Comparison of ENCODE assay signal across 14 mouse cellular contexts in the genomic region with DNA sequence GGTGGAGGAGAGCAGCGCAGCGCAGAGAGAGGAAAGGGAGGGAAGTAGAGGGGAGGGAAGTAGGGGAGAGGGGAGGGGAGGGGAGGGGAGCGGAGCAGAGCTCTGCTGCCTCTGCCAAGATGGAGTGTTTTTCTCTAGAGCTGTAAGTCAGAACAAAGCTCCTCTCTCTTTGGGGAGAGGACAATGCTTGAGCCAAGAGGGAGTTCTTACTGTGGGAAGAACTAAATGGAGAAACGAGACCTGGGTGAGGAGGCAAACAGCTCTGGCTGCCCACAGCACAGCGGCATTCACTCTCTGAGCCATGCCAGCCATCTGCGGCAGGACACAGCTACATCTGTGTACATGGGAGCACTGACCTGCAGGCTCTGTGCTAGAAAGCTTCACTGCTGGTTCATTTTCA. TPM values are rescaled to one million over a fixed set of nuclear protein-coding genes. Genes with fewer than 3 reads are reported as not detected.
DNase-seq lines count a peak whose midpoint lies in the region; ATAC-seq and TF ChIP-seq lines count a peak whose summit lies in the region.
"Had no signal": no experiment of that assay in that cellular context is flagged by ENCODE, and none has a peak within 500 bp of the region (broad histone marks: within the 10 kb centered on the region; RNA-seq: fewer than 3 reads in every experiment).

No protein-coding gene starts in this region.

- WGBS in forebrain, embryonic 14.5 days, result 81% methylated on average over 6 of the region's 6 CpGs
- 67% methylated on average over 6 of the region's 6 CpGs for whole genome bisulfite sequencing in forebrain, embryonic 16.5 days
- WGBS in kidney, adult 2 months, result 73% methylated on average over 6 of the region's 6 CpGs

- peaks cover 63% of the 10 kb centered on the region for H3K36me3 ChIP-seq in forebrain, embryonic 14.5 days (ENCODE audit: control insufficient read depth, insufficient read depth, low read length)
- H3K36me3 ChIP-seq in forebrain, embryonic 16.5 days (ENCODE audit: control insufficient read depth, insufficient read depth), result peaks cover 3% of the 10 kb centered on the region
- H3K36me3 ChIP-seq in kidney, adult 2 months (ENCODE audit: control insufficient read depth, insufficient read depth, low read length), result no peaks in the 10 kb centered on the region
- peaks cover 90% of the 10 kb centered on the region for H3K36me3 ChIP-seq in G1E (replicated peaks)

- no peak overlapping the region for H3K4me3 ChIP-seq in forebrain, embryonic 14.5 days (ENCODE audit: low read depth, low read length)
- H3K4me3 ChIP-seq in forebrain, embryonic 16.5 days (replicated peaks; ENCODE audit: low read length), result no peak overlapping the region
- no peak overlapping the region for H3K4me3 ChIP-seq in kidney, adult 2 months (ENCODE audit: insufficient read depth, low read depth, low read length)
- H3K4me3 ChIP-seq in G1E (ENCODE audit: low read depth, low read length), result peak overlapping the region; percentile 16; the same call in 1 of the 2 replicates
- H3K4me3 ChIP-seq: midbrain, embryonic 13.5 days had no signal

- no peaks in the 10 kb centered on the region for H3K9me3 ChIP-seq in forebrain, embryonic 14.5 days (replicated peaks; ENCODE audit: control insufficient read depth, low read length)
- H3K9me3 ChIP-seq in forebrain, embryonic 16.5 days (ENCODE audit: control insufficient read depth, low read length), result no peaks in the 10 kb centered on the region
- no peaks in the 10 kb centered on the region for H3K9me3 ChIP-seq in G1E (replicated peaks)
- H3K9me3 ChIP-seq: midbrain, embryonic 13.5 days had no signal

- TF ChIP-seq POLR2A in kidney, adult 2 months (IDR thresholded peaks at IDR 0.05; ENCODE audit: low read depth, low read length), result no peak

- H3K9ac ChIP-seq in forebrain, embryonic 14.5 days (ENCODE audit: low read length), result no peak overlapping the region
- no peak overlapping the region for H3K9ac ChIP-seq in forebrain, embryonic 16.5 days (replicated peaks; ENCODE audit: low read depth, low read length)
- H3K9ac ChIP-seq: liver, embryonic 14.5 days; midbrain, embryonic 13.5 days had no signal

- DNase-seq in forebrain, embryonic 14.5 days (ENCODE audit: low spot score), result peak; percentile 4
- DNase-seq in kidney, adult 2 months, result no peak
- DNase-seq in kidney, adult 18-20 months, result no peak
- no peak for DNase-seq in G1E (ENCODE audit: low spot score)
- DNase-seq in fibroblast of lung, adult 2 months (ENCODE audit: low read depth), result peak; percentile 60
- DNase-seq in urinary bladder, adult 18-20 months (ENCODE audit: low spot score in 2 of 2), result no peak
- DNase-seq in spleen, adult 18-20 months, result no peak
- DNase-seq: cerebellum, postnatal 25 days; thymus, adult 18-20 months had no signal

- H3K27ac ChIP-seq in forebrain, embryonic 14.5 days (ENCODE audit: low read depth, low read length), result no peak overlapping the region
- no peak overlapping the region for H3K27ac ChIP-seq in forebrain, embryonic 16.5 days (ENCODE audit: low read length)
- peak overlapping the region; percentile 46; the same call in 1 of the 2 replicates for H3K27ac ChIP-seq in kidney, adult 2 months (ENCODE audit: insufficient read depth, low read depth, low read length)
- H3K27ac ChIP-seq: liver, embryonic 14.5 days; midbrain, embryonic 13.5 days had no signal

- no peak overlapping the region for H3K4me2 ChIP-seq in forebrain, embryonic 14.5 days (ENCODE audit: low read length)
- no peak overlapping the region for H3K4me2 ChIP-seq in forebrain, embryonic 16.5 days (ENCODE audit: low read length)
- H3K4me2 ChIP-seq: midbrain, embryonic 13.5 days had no signal

- H3K4me1 ChIP-seq in forebrain, embryonic 14.5 days (ENCODE audit: control insufficient read depth, insufficient read depth, low read length), result no peaks in the 10 kb centered on the region
- no peaks in the 10 kb centered on the region for H3K4me1 ChIP-seq in forebrain, embryonic 16.5 days (replicated peaks; ENCODE audit: control insufficient read depth, insufficient read depth, low read length)
- no peaks in the 10 kb centered on the region for H3K4me1 ChIP-seq in kidney, adult 2 months (ENCODE audit: control insufficient read depth, insufficient read depth, low read length)
- H3K4me1 ChIP-seq in G1E (ENCODE audit: insufficient read depth, low read depth, low read length), result peaks cover 68% of the 10 kb centered on the region
- H3K4me1 ChIP-seq: midbrain, embryonic 13.5 days had no signal

- H3K27me3 ChIP-seq in forebrain, embryonic 14.5 days (replicated peaks; ENCODE audit: control insufficient read depth, insufficient read depth, low read length), result no peaks in the 10 kb centered on the region
- no peaks in the 10 kb centered on the region for H3K27me3 ChIP-seq in forebrain, embryonic 16.5 days (replicated peaks; ENCODE audit: control insufficient read depth, insufficient read depth, low read length)
- H3K27me3 ChIP-seq in kidney, adult 2 months (replicated peaks; ENCODE audit: control insufficient read depth, insufficient read depth, low read length), result no peaks in the 10 kb centered on the region
- H3K27me3 ChIP-seq in G1E (ENCODE audit: insufficient read depth, low read length), result no peaks in the 10 kb centered on the region
- H3K27me3 ChIP-seq: midbrain, embryonic 13.5 days had no signal

- no peak for ATAC-seq in forebrain, embryonic 14.5 days
- ATAC-seq in forebrain, embryonic 16.5 days, result no peak
- no peak for ATAC-seq in G1E (ENCODE audit: extremely low read depth, insufficient number of reproducible peaks, low FRiP score, poor library complexity, severe bottlenecking)
- ATAC-seq: activated CD4-positive, CD25-positive, alpha-beta regulatory T cell, adult 4 months; intestine, embryonic 16.5 days; midbrain, embryonic 13.5 days had no signal

- no peak for TF ChIP-seq CTCF in kidney, adult 2 months (conservative IDR thresholded peaks at IDR 0.05; ENCODE audit: insufficient read depth, insufficient read length, low read depth, low read length)
- TF ChIP-seq CTCF in G1E (IDR thresholded peaks at IDR 0.05; ENCODE audit: low read depth, low read length), result no peak

RNA-seq across cellular contexts. Expression of a gene that starts 21.0 kb away (rescaled TPM):
- polyA plus RNA-seq in forebrain, embryonic 14.5 days (2014; fragmentation: Nextera tagmentation; extraction: Ambion mirVana), result 15.7 and 16.5 TPM in 2 replicates
- 10.6 and 14.3 TPM in 2 replicates for polyA plus RNA-seq in forebrain, embryonic 16.5 days (2015; fragmentation: Nextera tagmentation; extraction: Ambion mirVana)
- 0.33 and 0.44 TPM in 2 replicates for polyA plus RNA-seq in kidney, adult 2 months (2012; rRNA removed)
- total RNA-seq in G1E (2014; fragmentation: Nextera tagmentation) (183 and 184 TPM in 2 replicates), G1E (2017) (62.1 and 62.4 TPM in 2 replicates)
- polyA plus RNA-seq in G1E (2012), result 6.8 and 8.7 TPM in 2 replicates

RNA-seq across cellular contexts. Expression of a gene that starts 43.3 kb away (rescaled TPM):
- 12.2 and 13.9 TPM in 2 replicates for polyA plus RNA-seq in forebrain, embryonic 14.5 days (2014; fragmentation: Nextera tagmentation; extraction: Ambion mirVana)
- 11.3 and 12.5 TPM in 2 replicates for polyA plus RNA-seq in forebrain, embryonic 16.5 days (2015; fragmentation: Nextera tagmentation; extraction: Ambion mirVana)
- polyA plus RNA-seq in kidney, adult 2 months (2012; rRNA removed), result 1.0 and 1.1 TPM in 2 replicates
- total RNA-seq in G1E (2014; fragmentation: Nextera tagmentation), result 5.1 and 10.3 TPM in 2 replicates
- 6.8 and 7.9 TPM in 2 replicates for total RNA-seq in G1E (2017)
- 1.3 and 1.8 TPM in 2 replicates for polyA plus RNA-seq in G1E (2012)

Comparison
In these comparisons a context has a peak if more than half of its experiments do, and no peak if none do; other contexts are left out.
1. DNase-seq: peak in forebrain, embryonic 14.5 days (single experiment) and fibroblast of lung, adult 2 months (single experiment); none in kidney, adult 2 months (single experiment), kidney, adult 18-20 months (single experiment), G1E (single experiment), urinary bladder, adult 18-20 months (0 of 2) and spleen, adult 18-20 months (0 of 2).